Mouse (Mus musculus): ENCODE measurements around the gene Zfp575.

- no peak for TF ChIP-seq CTCF (conservative IDR thresholded peaks at IDR 0.05; ENCODE audit: low read length)
- no peak for TF ChIP-seq NANOG (IDR thresholded peaks at IDR 0.05; ENCODE audit: borderline replicate concordance, low read length)
- no peak for TF ChIP-seq POU5F1 (IDR thresholded peaks at IDR 0.05; ENCODE audit: borderline replicate concordance, low read length)
Observed at GRCm38 (mm10) chr7:24629672-24630071, 42.2 kb upstream of the Zfp575 start.

Data from E14TG2a.4 (cell line).